Mouse (Mus musculus) testis, adult 2 months (tissue): ENCODE measurements around the gene Smtnl2.

ENCODE experiments used
- CTCF ChIP-seq: fragments of 200-500 bp; IDR thresholded peaks from 2 replicates; pipeline ENCODE4 v1.5.1; 2012; ENCODE audit warnings: low read depth, mild to moderate bottlenecking, inconsistent platforms, low read length, moderate library complexity; ENCODE audit not compliant: control insufficient read depth, insufficient read depth, insufficient replicate concordance
- POLR2A ChIP-seq: fragments of 200-500 bp; IDR thresholded peaks from 2 replicates; pipeline ENCODE4 v1.6.1; 2012; ENCODE audit warnings: low read depth, mild to moderate bottlenecking, inconsistent platforms, low read length, moderate library complexity; ENCODE audit not compliant: control insufficient read depth

DNA sequence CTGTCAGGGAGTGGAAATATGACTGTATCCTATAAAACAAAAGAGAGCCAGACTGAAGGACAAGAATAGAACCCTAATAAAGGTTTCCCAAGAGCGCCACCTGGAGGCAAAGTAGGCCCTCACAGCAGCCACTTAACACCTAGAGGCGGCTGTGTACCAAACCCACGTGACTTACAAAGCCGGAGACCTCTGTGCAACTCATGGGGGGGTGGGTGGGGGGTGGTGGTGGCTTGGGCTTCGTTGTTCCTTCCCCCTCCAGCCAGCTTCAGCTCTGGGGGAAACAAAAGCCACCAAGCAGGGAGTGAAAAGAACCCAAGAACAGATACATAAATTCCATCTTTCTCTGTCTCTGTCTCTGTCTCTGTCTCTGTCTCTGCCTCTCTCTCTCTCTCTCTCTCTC lies 17.2 kb upstream of the Smtnl2 start:
- TF ChIP-seq CTCF (peak; percentile 63; the same call in 1 of the 2 replicates), POLR2A (no peak)
